Mouse (Mus musculus): ENCODE results near the gene Hemk1. TPM values are rescaled to one million over a fixed set of nuclear protein-coding genes. Genes with fewer than 3 reads are reported as not detected.

Gene Hemk1
- total RNA-seq, 1 experiment, result 29.1 TPM

GRCm38 (mm10) chr9:107295616-107296015 lies 42.5 kb downstream of the Hemk1 start:
- in situ Hi-C loops (cut with MboI; ENCODE audit: low sequenced_read_pairs in 2 of 2, unreplicated experiment in 2 of 2), result loop anchor here in 1 of 2 experiments (10.0 kb wide), 1 partner anchor 391 kb away; no protein-coding TSS in a partner anchor
- no peak overlapping the region for H3K9ac ChIP-seq (ENCODE audit: insufficient read depth, low read depth, low read length, poor library complexity, severe bottlenecking)
- TF ChIP-seq ZNF384 (IDR thresholded peaks at IDR 0.05; ENCODE audit: low read depth, low read length), result no peak
- no peak for DNase-seq (ENCODE audit: low read depth, low spot score)
- peaks cover 0 to 12% of the 10 kb centered on the region in 2 experiments; a peak in 2 of 4 replicates for H3K4me1 ChIP-seq (ENCODE audit: control insufficient read depth in 2 of 2, insufficient read depth in 2 of 2, low read length in 2 of 2, poor library complexity in 1 of 2)
- no peak overlapping the region for H3K27ac ChIP-seq (ENCODE audit: insufficient read depth, low read depth, low read length, poor library complexity, severe bottlenecking)
- H3K36me3 ChIP-seq (ENCODE audit: control insufficient read depth, insufficient read depth, low read length, poor library complexity, severe bottlenecking), result peaks cover 3% of the 10 kb centered on the region; the same call in 1 of the 2 replicates
- H3K9me3 ChIP-seq (ENCODE audit: control insufficient read depth, insufficient read depth, low read depth, low read length), result no peaks in the 10 kb centered on the region
- no peak overlapping the region for H3K4me3 ChIP-seq (ENCODE audit: insufficient read depth in 1 of 2, low read depth in 1 of 2, low read length in 2 of 2, poor library complexity in 1 of 2, severe bottlenecking in 1 of 2)

- no peak overlapping the region for H3K4me3 ChIP-seq (ENCODE audit: insufficient read depth in 1 of 2, low read depth in 1 of 2, low read length in 2 of 2, poor library complexity in 1 of 2, severe bottlenecking in 1 of 2)
- H3K4me1 ChIP-seq (ENCODE audit: control insufficient read depth in 2 of 2, insufficient read depth in 2 of 2, low read length in 2 of 2, poor library complexity in 1 of 2), result peaks cover 2 to 10% of the 10 kb centered on the region in 2 experiments; a peak in 3 of 4 replicates
- no peak for DNase-seq (ENCODE audit: low read depth, low spot score)
- H3K27ac ChIP-seq (ENCODE audit: insufficient read depth, low read depth, low read length, poor library complexity, severe bottlenecking), result no peak overlapping the region
- TF ChIP-seq ZC3H11A (IDR thresholded peaks at IDR 0.05; ENCODE audit: borderline replicate concordance, low read depth, low read length), result no peak
- TF ChIP-seq HCFC1 (IDR thresholded peaks at IDR 0.05; ENCODE audit: borderline replicate concordance, insufficient read depth, low read length), result no peak
- TF ChIP-seq MAFK (IDR thresholded peaks at IDR 0.05; ENCODE audit: insufficient read depth, low read depth, low read length), result no peak
- TF ChIP-seq CHD2 (IDR thresholded peaks at IDR 0.05; ENCODE audit: low read depth, low read length), result no peak
- no peak for TF ChIP-seq ZNF384 (IDR thresholded peaks at IDR 0.05; ENCODE audit: low read depth, low read length)
- H3K9me3 ChIP-seq (ENCODE audit: control insufficient read depth, insufficient read depth, low read depth, low read length), result no peaks in the 10 kb centered on the region
- in situ Hi-C loops (cut with MboI; ENCODE audit: low sequenced_read_pairs in 2 of 2, unreplicated experiment in 2 of 2), result loop anchor here in 1 of 2 experiments (10.0 kb wide), 1 partner anchor 389 kb away; no protein-coding TSS in a partner anchor
- no peak overlapping the region for H3K9ac ChIP-seq (ENCODE audit: insufficient read depth, low read depth, low read length, poor library complexity, severe bottlenecking)
- no peaks in the 10 kb centered on the region for H3K36me3 ChIP-seq (ENCODE audit: control insufficient read depth, insufficient read depth, low read length, poor library complexity, severe bottlenecking)
Measured at GRCm38 (mm10) chr9:107294249-107294648, 43.9 kb downstream of the Hemk1 start.

DNA sequence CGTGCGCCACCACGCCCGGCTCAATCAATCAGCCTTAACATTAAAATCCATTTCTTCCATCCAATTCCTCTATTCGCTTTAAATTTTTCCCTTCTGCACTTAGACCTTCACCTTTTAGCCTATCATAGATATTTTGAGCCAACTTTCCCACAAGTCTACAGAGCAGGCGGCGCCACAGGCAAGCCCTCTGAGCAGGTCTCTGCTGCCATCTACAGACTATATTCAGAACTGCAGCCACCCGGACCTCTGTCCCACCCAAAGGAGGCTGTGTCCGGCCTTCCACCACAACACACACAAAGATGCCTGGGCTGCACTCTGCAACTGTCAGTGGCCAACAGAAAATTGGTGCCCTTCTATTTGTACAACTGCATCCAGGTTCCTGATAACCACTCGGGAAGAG lies 47.3 kb downstream of the Hemk1 start:
- no peak overlapping the region for H3K4me3 ChIP-seq (ENCODE audit: insufficient read depth in 1 of 2, low read depth in 1 of 2, low read length in 2 of 2, poor library complexity in 1 of 2, severe bottlenecking in 1 of 2)
- peaks cover 5% of the 10 kb centered on the region; the same call in 1 of the 2 replicates for H3K36me3 ChIP-seq (ENCODE audit: control insufficient read depth, insufficient read depth, low read length, poor library complexity, severe bottlenecking)
- TF ChIP-seq HCFC1 (IDR thresholded peaks at IDR 0.05; ENCODE audit: borderline replicate concordance, insufficient read depth, low read length) (no peak), ZC3H11A (IDR thresholded peaks at IDR 0.05; ENCODE audit: borderline replicate concordance, low read depth, low read length) (peak; percentile 86), ZNF384 (IDR thresholded peaks at IDR 0.05; ENCODE audit: low read depth, low read length) (no peak)
- H3K9ac ChIP-seq (ENCODE audit: insufficient read depth, low read depth, low read length, poor library complexity, severe bottlenecking), result no peak overlapping the region
- H3K4me1 ChIP-seq (ENCODE audit: control insufficient read depth in 2 of 2, insufficient read depth in 2 of 2, low read length in 2 of 2, poor library complexity in 1 of 2), result peaks cover 2 to 20% of the 10 kb centered on the region in 2 experiments; a peak in 3 of 4 replicates
- H3K9me3 ChIP-seq (ENCODE audit: control insufficient read depth, insufficient read depth, low read depth, low read length), result no peaks in the 10 kb centered on the region
- no peak for DNase-seq (ENCODE audit: low read depth, low spot score)
- no peak overlapping the region for H3K27ac ChIP-seq (ENCODE audit: insufficient read depth, low read depth, low read length, poor library complexity, severe bottlenecking)
- in situ Hi-C loops (cut with MboI; ENCODE audit: low sequenced_read_pairs in 2 of 2, unreplicated experiment in 2 of 2), result loop anchor here in 1 of 2 experiments (10.0 kb wide), 1 partner anchor 386 kb away; no protein-coding TSS in a partner anchor

DNA sequence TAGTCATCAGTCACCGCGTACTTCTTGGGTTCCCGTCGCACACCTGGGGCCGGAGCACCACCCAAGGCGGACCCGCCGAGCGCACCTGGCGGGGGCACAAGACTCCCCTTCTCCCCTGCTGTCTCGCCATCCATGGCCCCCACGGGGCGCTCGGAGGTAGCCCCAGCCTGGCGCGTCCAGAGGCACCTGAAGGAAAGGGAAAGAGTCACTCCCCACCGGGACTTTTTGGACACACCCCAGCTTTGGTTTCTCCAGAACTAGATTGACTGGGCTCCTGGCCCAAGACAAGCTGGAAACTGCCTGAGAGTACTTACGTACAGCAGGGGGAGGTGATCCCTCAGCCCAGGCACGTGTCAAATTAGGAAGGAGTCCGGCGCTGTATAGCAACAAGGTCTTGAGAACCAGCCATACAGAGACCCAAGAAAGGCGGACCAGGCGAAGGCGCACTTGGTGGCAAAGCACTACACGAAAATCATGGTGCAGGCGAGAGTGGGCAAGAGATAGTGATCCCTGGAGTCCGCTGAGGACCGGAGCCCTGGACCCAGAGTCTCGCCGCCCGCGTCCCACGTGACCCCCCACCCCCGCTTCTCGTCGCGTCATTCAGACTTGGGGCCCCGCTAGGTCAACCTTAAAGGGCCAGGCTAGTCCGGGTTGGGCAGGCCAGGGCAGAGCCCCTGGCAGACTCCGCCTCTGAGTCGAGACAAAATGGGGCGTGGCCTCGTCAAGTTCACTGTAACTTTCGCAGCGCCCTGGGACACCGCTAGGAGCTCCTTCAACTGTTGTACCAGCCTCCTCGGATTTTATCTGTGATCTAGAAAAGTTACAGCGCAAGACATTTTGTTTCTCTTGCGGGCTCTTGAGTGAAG lies 48.7 kb downstream of the Hemk1 start, which contains the start of gene Mapkapk3:
Gene Mapkapk3 (minus strand): TSS at position 667 of the 866 bp plus-strand sequence.
- Histone ChIP-seq H3K36me3 (ENCODE audit: control insufficient read depth, insufficient read depth, low read length, poor library complexity, severe bottlenecking) (peaks cover 7% of the 10 kb centered on the region; the same call in 1 of the 2 replicates), H3K4me1 (ENCODE audit: control insufficient read depth in 2 of 2, insufficient read depth in 2 of 2, low read length in 2 of 2, poor library complexity in 1 of 2) (peaks cover 2 to 26% of the 10 kb centered on the region in 2 experiments; a peak in 3 of 4 replicates), H3K9me3 (ENCODE audit: control insufficient read depth, insufficient read depth, low read depth, low read length) (no peaks in the 10 kb centered on the region), H3K9ac (ENCODE audit: insufficient read depth, low read depth, low read length, poor library complexity, severe bottlenecking) (peak within 1 kb of the TSS; percentile 71), H3K27ac (ENCODE audit: insufficient read depth, low read depth, low read length, poor library complexity, severe bottlenecking) (peak within 1 kb of the TSS; percentile 20), H3K4me3 (ENCODE audit: insufficient read depth in 1 of 2, low read depth in 1 of 2, low read length in 2 of 2, poor library complexity in 1 of 2, severe bottlenecking in 1 of 2) (peak within 1 kb of the TSS; percentile 76 to 78)
- TF ChIP-seq HCFC1 (IDR thresholded peaks at IDR 0.05; ENCODE audit: borderline replicate concordance, insufficient read depth, low read length), result no peak
- no peak for TF ChIP-seq ZC3H11A (IDR thresholded peaks at IDR 0.05; ENCODE audit: borderline replicate concordance, low read depth, low read length)
- DNase-seq (ENCODE audit: low read depth, low spot score), result peak; percentile 73
- in situ Hi-C loops (cut with MboI; ENCODE audit: low sequenced_read_pairs in 2 of 2, unreplicated experiment in 2 of 2), result loop anchor here in 1 of 2 experiments (10.0 kb wide), 1 partner anchor 385 kb away; no protein-coding TSS in a partner anchor

Measured in ES-E14 (cell line).